Mouse (Mus musculus) cortical plate, adult 2 months (tissue): ENCODE results near the gene Commd9. TPM values are rescaled to one million over a fixed set of nuclear protein-coding genes. Genes with fewer than 3 reads are reported as not detected.

Source experiments
- H3K27ac ChIP-seq: fragments of 200-500 bp; 2 replicates; pipeline ENCODE4 v1.5.1; 2012; ENCODE audit warnings: low read length, control low read depth, inconsistent platforms; ENCODE audit not compliant: insufficient read depth
- H3K4me1 ChIP-seq: fragments of 200-500 bp; 2 replicates; pipeline ENCODE4 v1.6.1; 2011; ENCODE audit warnings: low read length; ENCODE audit not compliant: control insufficient read depth, insufficient read depth
- H3K4me3 ChIP-seq: fragments of 200-500 bp; 2 replicates; pipeline ENCODE4 v1.5.1; 2011; ENCODE audit warnings: mild to moderate bottlenecking, low read length, control low read depth; ENCODE audit not compliant: insufficient read depth
- CTCF ChIP-seq: fragments of 200-500 bp; IDR thresholded peaks from 2 replicates; pipeline ENCODE4 v1.5.1; 2011; ENCODE audit warnings: mild to moderate bottlenecking, control low read depth, low read length; ENCODE audit not compliant: insufficient read depth; ENCODE audit errors: extremely low read depth
- POLR2A ChIP-seq: fragments of 200-500 bp; IDR thresholded peaks from 2 replicates; pipeline ENCODE4 v1.6.1; 2011; ENCODE audit warnings: mild to moderate bottlenecking, low read length, control low read depth; ENCODE audit not compliant: insufficient read depth; ENCODE audit errors: extremely low read depth
- polyA plus RNA-seq: library from polyadenylated mRNA; depleted of rRNA; stranded (reverse); fragments of >200 nt; gene quantifications from 2 replicates; pipeline ENCODE4 v1.2.3, GENCODE M21; 2012; rRNA removed

Commd9 gene
- polyA plus RNA-seq, 1 experiment = 88.5 TPM

DNA sequence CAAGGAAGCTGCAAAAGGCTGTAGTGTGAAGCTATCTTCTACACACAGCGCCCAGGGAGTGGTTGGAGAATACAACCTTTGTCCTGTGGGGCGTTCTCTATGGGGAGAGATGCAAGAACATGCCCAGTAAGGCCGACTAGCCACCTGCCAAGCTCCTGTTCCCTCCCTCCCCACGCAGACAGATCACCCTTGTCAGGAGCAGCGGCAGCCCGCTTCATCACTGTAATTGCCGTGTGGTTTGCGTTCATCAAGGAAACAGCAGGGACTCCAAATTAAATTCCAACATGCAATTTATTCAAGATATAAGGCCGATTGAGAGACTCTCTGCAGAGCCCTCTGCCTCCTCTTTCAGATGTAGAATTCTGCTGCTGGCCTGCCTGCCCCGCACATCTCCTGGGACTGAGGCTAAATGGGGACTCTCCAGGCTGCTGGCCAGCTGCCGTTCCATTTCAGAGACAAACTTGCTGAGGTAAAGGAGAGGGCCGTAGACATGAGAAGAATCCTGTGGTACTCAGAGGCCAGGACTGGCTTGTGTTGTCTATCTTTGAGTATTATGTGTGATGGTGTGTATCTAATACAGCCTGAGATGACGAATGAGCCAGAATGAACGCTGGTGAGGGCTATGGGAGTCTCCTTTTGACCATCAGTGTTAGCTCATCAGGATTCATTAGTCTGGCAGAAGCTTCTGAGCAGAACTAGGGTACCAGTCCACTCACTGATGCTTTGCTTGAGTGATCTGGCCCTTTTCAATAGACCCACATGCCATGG lies 46.3 kb downstream of the Commd9 start:
- no peak for TF ChIP-seq CTCF
- no peak for TF ChIP-seq POLR2A
- Histone ChIP-seq H3K27ac (no peak overlapping the region), H3K4me1 (no peaks in the 10 kb centered on the region), H3K4me3 (no peak overlapping the region)

GRCm38 (mm10) chr2:101933301-101933700 lies 47.3 kb downstream of the Commd9 start:
- H3K27ac ChIP-seq = no peak overlapping the region
- no peaks in the 10 kb centered on the region for H3K4me1 ChIP-seq
- no peak for TF ChIP-seq POLR2A
- TF ChIP-seq CTCF = no peak
- no peak overlapping the region for H3K4me3 ChIP-seq

- no peaks in the 10 kb centered on the region for H3K4me1 ChIP-seq
- no peak for TF ChIP-seq POLR2A
- TF ChIP-seq CTCF = no peak
- no peak overlapping the region for H3K4me3 ChIP-seq
- H3K27ac ChIP-seq = no peak overlapping the region
Measured at GRCm38 (mm10) chr2:101935006-101935405, 49.0 kb downstream of the Commd9 start.

DNA sequence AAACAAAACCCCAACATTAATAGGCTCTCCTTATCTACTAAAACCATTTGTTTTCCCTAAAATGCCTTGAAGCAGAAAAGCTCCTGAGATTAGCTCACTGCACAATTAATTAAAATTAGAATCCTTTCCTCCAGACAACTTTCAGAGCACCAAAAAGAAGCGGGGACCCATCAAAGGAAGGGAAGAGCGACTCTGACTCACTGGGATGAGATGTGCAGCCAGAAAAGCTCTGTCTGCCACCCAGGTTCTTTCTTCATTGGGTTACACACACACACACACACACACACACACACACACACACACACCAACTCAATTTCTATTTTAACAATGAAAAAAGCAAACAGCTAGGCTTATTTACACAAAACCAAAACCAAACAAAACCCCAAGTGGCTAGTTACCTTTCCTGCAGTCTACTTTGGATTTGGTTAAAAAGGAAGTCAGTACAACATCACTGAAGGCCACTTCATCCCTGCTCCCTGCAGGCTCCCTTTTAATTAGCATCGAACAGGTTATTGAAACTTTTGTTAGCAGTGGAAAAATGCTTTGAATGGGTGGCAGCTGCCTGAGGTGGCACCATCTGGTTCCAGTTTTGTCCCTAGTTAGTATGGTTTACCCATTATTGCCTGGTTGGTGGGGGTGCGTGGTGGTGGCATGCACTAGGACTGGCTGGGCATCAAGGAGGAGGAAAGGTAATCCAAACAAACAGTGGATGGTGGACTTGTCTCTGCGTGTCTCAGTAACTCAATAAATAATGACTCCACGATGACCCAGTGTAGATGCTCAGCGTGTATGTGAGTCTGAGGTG lies 64.9 kb downstream of the Commd9 start:
- H3K4me1 ChIP-seq = peaks cover 3% of the 10 kb centered on the region; the same call in 1 of the 2 replicates
- H3K4me3 ChIP-seq = no peak overlapping the region
- H3K27ac ChIP-seq = no peak overlapping the region
- no peak for TF ChIP-seq CTCF
- no peak for TF ChIP-seq POLR2A

Other genes starting within 250 kb of the Commd9 start
- gene Rag1, start 236.7 kb upstream of the Commd9 start, polyA plus RNA-seq = 0.04 and 0.06 TPM in 2 replicates
- gene B230118H07Rik, start 236.7 kb upstream of the Commd9 start, polyA plus RNA-seq = 38.4 and 42.2 TPM in 2 replicates
- gene Traf6, start 207.8 kb upstream of the Commd9 start, polyA plus RNA-seq = 9.9 and 11.0 TPM in 2 replicates
- 15.2 and 19.8 TPM in 2 replicates for gene Prr5l, start 3.2 kb upstream of the Commd9 start, polyA plus RNA-seq